ENCODE assay signal across 20 mouse cellular contexts in the genomic region with DNA sequence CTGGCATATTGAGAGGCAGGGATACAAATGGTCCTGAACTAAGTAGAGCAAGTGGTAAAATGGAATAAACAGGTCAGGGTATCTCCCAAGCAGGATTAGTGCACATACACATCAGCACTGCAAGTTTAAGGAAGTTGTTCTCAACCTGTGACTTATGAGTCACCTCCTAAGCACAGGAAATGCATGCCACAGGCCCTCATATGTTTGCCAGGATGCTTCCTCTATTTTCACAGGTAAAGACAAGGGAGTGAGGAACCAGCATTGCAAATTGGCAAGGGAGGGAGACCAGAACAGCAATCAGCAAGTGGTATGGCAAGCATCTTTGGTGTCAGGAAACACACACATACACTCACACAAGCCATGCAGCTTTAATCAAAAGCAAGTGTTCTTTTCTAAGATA. TPM values are rescaled to one million over a fixed set of nuclear protein-coding genes. Genes with fewer than 3 reads are reported as not detected.
DNase-seq lines count a peak whose midpoint lies in the region; ATAC-seq and TF ChIP-seq lines count a peak whose summit lies in the region.
"Had no signal": no experiment of that assay in that cellular context is flagged by ENCODE, and none has a peak within 500 bp of the region (broad histone marks: within the 10 kb centered on the region; RNA-seq: fewer than 3 reads in every experiment).

No protein-coding gene starts in this region.

- no peaks in the 10 kb centered on the region for H3K36me3 ChIP-seq in heart, adult 2 months (ENCODE audit: control insufficient read depth, insufficient read depth, low read length)
- H3K36me3 ChIP-seq: embryonic facial prominence, embryonic 10.5 days; heart, embryonic 13.5 days; liver, embryonic 12.5 days; midbrain, embryonic 13.5 days had no signal

- TF ChIP-seq POLR2A in heart, adult 2 months (IDR thresholded peaks at IDR 0.05; ENCODE audit: insufficient read depth, low read depth, low read length), result no peak

- peak; percentile 69 for ATAC-seq in activated CD4-positive, CD25-positive, alpha-beta regulatory T cell, adult 4 months
- peak; percentile 91 for ATAC-seq in megakaryocyte, adult 5-6 weeks (ENCODE audit: poor library complexity, severe bottlenecking)
- ATAC-seq: forebrain, postnatal 0 days; liver, embryonic 12.5 days; midbrain, embryonic 13.5 days had no signal

- H3K9ac ChIP-seq in heart, adult 2 months (ENCODE audit: low read depth, low read length), result no peak overlapping the region
- H3K9ac ChIP-seq: forebrain, postnatal 0 days; heart, embryonic 13.5 days; liver, embryonic 12.5 days; midbrain, embryonic 13.5 days had no signal

- peak; percentile 27 for DNase-seq in 3134 (ENCODE audit: extremely low read depth, insufficient read length, low spot score)
- DNase-seq in B cell, adult 2 months, result peak; percentile 64 to 72
- DNase-seq in layer of hippocampus, adult 8-10 months (ENCODE audit: low spot score in 2 of 2), result no peak
- DNase-seq in left cerebral cortex, adult 11 months (ENCODE audit: low spot score), result no peak
- no peak for DNase-seq in heart, adult 2 months
- DNase-seq: adrenal gland, postnatal 14 days; cerebellum, postnatal 10 days; forebrain, postnatal 0 days; gastrocnemius, postnatal 14 days; kidney, adult 2 months; kidney, postnatal 36 days; lung, postnatal 10 days; thymus, postnatal 4 days had no signal

- H3K4me3 ChIP-seq in heart, adult 2 months, result no peak overlapping the region
- H3K4me3 ChIP-seq: embryonic facial prominence, embryonic 10.5 days; erythroblast, embryonic 14.5 days; heart, embryonic 13.5 days; liver, embryonic 12.5 days; midbrain, embryonic 13.5 days had no signal

- no peak for TF ChIP-seq EP300 in heart, adult 2 months (IDR thresholded peaks at IDR 0.05; ENCODE audit: insufficient read depth, low read depth, low read length)

- intact Hi-C loops in heart, adult 2 months (cut with DNase I), result no loop called here

- no peak overlapping the region for H3K27ac ChIP-seq in heart, adult 2 months
- H3K27ac ChIP-seq: embryonic facial prominence, embryonic 10.5 days; heart, embryonic 13.5 days; liver, embryonic 12.5 days; midbrain, embryonic 13.5 days had no signal

- no peaks in the 10 kb centered on the region for H3K27me3 ChIP-seq in heart, adult 2 months (ENCODE audit: control insufficient read depth, insufficient read depth, low read length)
- H3K27me3 ChIP-seq: heart, embryonic 13.5 days; liver, embryonic 12.5 days; midbrain, embryonic 13.5 days had no signal

- H3K79me2 ChIP-seq in heart, adult 2 months (replicated peaks; ENCODE audit: control insufficient read depth, insufficient read depth, low read length), result no peaks in the 10 kb centered on the region

- no peaks in the 10 kb centered on the region for H3K4me1 ChIP-seq in heart, adult 2 months (ENCODE audit: control insufficient read depth, insufficient read depth, low read length)
- H3K4me1 ChIP-seq: embryonic facial prominence, embryonic 10.5 days; heart, embryonic 13.5 days; liver, embryonic 12.5 days; midbrain, embryonic 13.5 days had no signal

- TF ChIP-seq CTCF in heart, adult 2 months (IDR thresholded peaks at IDR 0.05), result no peak

RNA-seq across cellular contexts. Expression of a gene that starts 41.6 kb away (rescaled TPM):
- polyA plus RNA-seq in activated CD4-positive, CD25-positive, alpha-beta regulatory T cell, adult 4 months (2017; shearing (Covaris generic)), result not detected
- total RNA-seq in megakaryocyte, adult 5-6 weeks (2015), result 1.5 and 2.1 TPM in 2 replicates
- 0.51 and 5.2 TPM in 2 replicates for total RNA-seq in megakaryocyte, adult 5-6 weeks (2017)
- total RNA-seq in layer of hippocampus, adult 8-10 months (2022), result 100 to 1,000 TPM; 350 to 406 (median 381) TPM
- 1 to 10 TPM; 1.6 to 2.6 TPM for total RNA-seq in heart, adult 2 months (2021)
- polyA plus RNA-seq in heart, adult 2 months (2012; rRNA removed), result 4.1 and 8.1 TPM in 2 replicates

RNA-seq across cellular contexts. Expression of a gene that starts 58.4 kb away (rescaled TPM):
- 10 to 100 TPM; 40.0 to 50.8 TPM for polyA plus RNA-seq in activated CD4-positive, CD25-positive, alpha-beta regulatory T cell, adult 4 months (2017; shearing (Covaris generic))
- total RNA-seq in megakaryocyte, adult 5-6 weeks (2015), result 56.4 and 68.1 TPM in 2 replicates
- total RNA-seq in megakaryocyte, adult 5-6 weeks (2017), result 91.8 and 109 TPM in 2 replicates
- total RNA-seq in layer of hippocampus, adult 8-10 months (2022), result 10 to 100 TPM in 1 of 4 experiments, 1 to 10 TPM in 3; 1.8 to 12.4 (median 5.1) TPM
- 1 to 10 TPM; 1.1 to 1.4 TPM for total RNA-seq in heart, adult 2 months (2021)
- 0.82 and 1.4 TPM in 2 replicates for polyA plus RNA-seq in heart, adult 2 months (2012; rRNA removed)

Comparison
In these comparisons a context has a peak if more than half of its experiments do, and no peak if none do; other contexts are left out.
1. DNase-seq: peak in 3134 (single experiment) and B cell, adult 2 months (2 of 2); none in layer of hippocampus, adult 8-10 months (0 of 2), left cerebral cortex, adult 11 months (single experiment) and heart, adult 2 months (0 of 2).
2. RNA of a gene that starts 41.6 kb away (total RNA-seq): 350 to 406 TPM in layer of hippocampus, adult 8-10 months; 1.6 to 2.6 TPM in heart, adult 2 months and 0.51 to 5.2 TPM in megakaryocyte, adult 5-6 weeks; every median in the first group is over 10 times any median in the second.
3. RNA of a gene that starts 58.4 kb away (total RNA-seq): 56.4 to 109 TPM in megakaryocyte, adult 5-6 weeks; 1.8 to 12.4 TPM in layer of hippocampus, adult 8-10 months and 1.1 to 1.4 TPM in heart, adult 2 months; every median in the first group is over 4 times any median in the second.